Mouse (Mus musculus): Measurements from ENCODE around the gene Pde10a.

DNA sequence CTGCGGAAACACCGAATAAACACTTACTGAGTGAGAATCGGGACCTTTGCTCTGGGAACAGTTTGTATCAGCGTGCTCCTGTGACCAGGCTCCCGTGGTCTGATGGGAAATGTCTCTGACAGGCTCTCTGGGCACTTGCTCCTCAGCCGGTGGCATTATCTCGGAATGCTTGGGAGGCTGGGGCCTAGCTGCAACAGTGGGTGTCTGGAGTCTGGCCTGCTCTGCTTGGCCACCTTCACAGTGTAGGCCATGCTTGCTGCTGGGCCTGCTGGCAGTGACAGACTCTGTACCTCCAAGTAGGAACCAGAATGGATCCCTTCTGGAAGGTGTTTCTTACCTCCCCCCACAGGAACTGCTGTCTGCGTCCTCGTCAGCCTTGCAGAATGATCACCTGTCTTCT is 362.9 kb downstream of the Pde10a start:
- TF ChIP-seq GATA1 (IDR thresholded peaks at IDR 0.05; ENCODE audit: borderline replicate concordance, low read length) (no peak), FLI1 (IDR thresholded peaks at IDR 0.05; ENCODE audit: low read length) (no peak)

All from megakaryocyte, embryonic 14.5 days (primary cell).